Mouse (Mus musculus): Measurements from ENCODE around the gene Tbc1d22b. TPM values are rescaled to one million over a fixed set of nuclear protein-coding genes. Genes with fewer than 3 reads are reported as not detected.
"Not testable (repeated sequence)": the region's sequence is repeated elsewhere in the genome, so short reads cannot be mapped to it uniquely, and the experiment has no call there.

Gene Tbc1d22b
- total RNA-seq (2021), result 10 to 100 TPM; 44.1 to 47.0 TPM
- long read RNA-seq, experiment 1, transcript Tbc1d22b-201 (13 exons, 3,595 nt), result major isoform, 29 of 52 reads
- long read RNA-seq, experiment 1, partial matches to known transcripts, result 15 of 52 reads
- long read RNA-seq, experiment 1, other reads (novel, unspliced or antisense), result 8 of 52 reads
- long read RNA-seq, experiment 2, transcript Tbc1d22b-201 (13 exons, 3,595 nt), result major isoform, 18 of 26 reads
- long read RNA-seq, experiment 2, partial matches to known transcripts, result 3 of 26 reads
- long read RNA-seq, experiment 2, other reads (novel, unspliced or antisense), result 4 of 26 reads

DNA sequence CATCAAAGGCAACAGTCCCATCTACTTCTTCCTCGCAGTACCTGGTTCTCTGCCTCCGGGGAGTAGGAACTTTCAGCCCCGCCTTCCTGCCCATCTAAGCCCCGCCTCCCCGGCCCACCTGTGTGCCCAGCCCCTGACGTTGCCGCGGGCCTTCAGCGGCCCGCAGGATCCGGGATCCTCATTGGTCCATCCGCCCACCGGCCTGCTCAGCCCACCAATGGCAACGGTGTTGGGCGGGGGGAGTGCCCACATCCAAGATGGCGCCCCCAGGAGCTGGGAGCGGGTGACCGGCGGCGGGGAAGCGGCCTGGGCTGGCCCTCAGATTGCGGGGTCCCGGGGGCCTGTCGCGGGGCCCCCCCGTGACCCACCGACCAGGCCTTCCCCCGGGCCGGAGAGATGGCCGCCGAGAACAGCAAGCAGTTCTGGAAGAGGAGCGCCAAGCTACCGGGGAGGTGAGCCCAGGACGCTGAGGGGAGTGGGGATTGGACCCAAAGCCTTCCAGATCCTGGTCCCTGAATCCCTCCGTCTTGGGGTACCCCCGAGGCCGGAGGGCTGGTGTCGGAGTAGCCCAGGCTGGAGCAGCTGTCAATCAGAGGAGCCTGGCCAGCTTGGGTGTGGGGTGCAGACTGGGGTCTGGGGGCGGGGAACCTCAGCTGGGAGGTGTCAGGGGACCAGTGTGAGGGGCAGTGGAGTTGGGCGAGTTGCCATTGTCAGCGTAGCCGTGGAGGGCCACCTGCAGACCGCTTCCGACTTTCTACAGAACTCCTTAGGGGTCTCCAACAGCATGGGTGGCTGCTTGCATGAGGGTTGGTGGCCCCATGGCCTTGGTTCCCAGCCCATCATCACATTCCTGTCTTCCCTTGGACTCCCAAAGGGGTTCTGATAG, at the start of gene Tbc1d22b, which contains the start of gene Gm17657:
Gene Tbc1d22b, plus strand, starts transcription at position 243 of the 886 bp plus-strand sequence.
Gene Gm17657, minus strand, starts transcription at position 96 of the 886 bp plus-strand sequence.
- peak; percentile 93 to 95 for DNase-seq (ENCODE audit: low spot score in 2 of 2)
- intact Hi-C loops (cut with DNase I), result no loop called here

DNA sequence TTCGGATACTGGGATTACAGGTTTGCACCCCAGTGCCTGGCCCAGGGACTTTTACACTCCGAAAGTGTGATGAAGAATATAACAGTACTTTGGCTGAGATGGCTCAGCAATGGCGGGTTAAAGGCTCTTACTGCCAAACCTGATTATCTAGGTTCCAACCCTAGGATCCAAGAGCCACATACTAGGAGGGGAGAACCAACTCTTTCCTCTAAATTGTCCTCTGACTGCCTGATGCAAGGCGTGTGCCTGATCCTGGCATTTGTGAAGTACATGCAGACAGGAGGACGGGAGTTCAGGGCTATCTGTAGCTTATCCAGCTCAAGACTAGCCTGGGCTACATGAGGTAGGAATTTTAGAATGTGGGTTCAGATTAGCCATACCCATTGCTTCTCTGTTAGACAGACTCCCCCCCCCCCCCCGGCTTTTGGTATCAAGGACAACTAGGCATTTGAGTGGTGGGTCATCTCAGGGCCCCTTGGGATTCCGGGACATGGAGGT, 49.3 kb upstream of the Tbc1d22b start:
- intact Hi-C loops (cut with DNase I), result no loop called here
- DNase-seq (ENCODE audit: low spot score in 2 of 2), result no peak

DNA sequence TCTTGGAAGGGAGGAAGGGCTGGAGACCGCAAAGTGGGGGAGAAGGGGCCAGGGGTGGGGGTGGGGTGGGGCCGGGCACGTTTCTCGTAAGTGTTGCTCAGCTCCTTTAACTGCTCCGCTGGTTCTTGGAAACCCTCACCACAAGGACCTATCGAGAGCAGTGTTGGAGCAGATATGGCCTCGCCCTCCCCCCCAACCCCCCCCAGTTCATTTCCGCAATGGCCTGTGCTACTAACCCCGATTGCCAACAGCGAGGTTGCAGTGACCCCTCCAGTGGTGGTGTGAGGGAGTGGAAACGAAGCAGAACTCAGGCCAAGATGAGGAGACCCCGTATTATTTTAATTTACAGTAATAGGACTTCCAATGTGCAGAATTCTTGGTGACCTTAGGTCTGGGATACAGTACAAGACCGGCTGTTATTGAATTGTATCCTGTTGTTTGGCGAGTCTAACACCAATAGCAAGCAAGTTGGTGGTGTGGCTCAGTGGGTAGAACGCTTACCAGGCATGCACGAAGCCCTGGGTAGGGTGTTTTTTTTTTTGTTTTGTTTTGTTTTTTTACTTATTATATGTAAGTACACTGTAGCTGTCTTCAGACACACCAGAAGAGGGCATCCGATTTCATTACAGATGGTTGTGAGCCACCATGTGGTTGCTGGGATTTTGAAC, 48.6 kb upstream of the Tbc1d22b start:
- no peak for DNase-seq (ENCODE audit: low spot score in 2 of 2)
- intact Hi-C loops (cut with DNase I), result no loop called here

DNA sequence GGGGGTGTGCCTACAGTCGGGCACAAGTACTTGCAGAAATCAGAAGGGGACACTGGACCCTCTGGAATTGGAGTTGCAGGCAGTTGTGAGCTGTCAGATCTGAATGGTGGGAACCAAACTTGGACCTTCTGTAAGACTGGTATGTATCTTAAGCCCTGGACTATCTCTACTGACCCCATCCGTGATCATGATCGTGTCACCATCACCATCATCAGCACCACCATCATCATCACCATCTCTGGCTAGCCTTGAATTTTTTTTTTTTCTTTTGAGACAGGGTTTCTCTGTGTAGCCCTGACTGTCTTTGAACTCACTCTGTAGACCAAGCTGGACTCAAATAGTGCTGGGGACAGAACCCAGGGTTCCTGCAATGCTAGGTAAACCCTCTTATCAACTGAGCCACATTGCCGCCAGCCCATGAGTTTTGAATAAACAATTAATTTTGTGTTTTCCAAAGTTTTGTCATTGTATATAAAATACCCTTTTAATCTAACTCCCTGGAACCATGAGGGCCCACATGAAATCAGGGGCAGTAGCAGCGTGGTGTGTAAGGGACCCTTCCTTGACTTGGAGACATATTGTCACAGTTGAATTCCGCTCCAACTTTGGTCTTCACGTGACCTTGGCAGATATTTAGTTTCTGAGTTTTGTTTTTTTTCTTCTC, 47.4 kb upstream of the Tbc1d22b start:
- intact Hi-C loops (cut with DNase I), result no loop called here
- DNase-seq (ENCODE audit: low spot score in 2 of 2), result no peak

DNA sequence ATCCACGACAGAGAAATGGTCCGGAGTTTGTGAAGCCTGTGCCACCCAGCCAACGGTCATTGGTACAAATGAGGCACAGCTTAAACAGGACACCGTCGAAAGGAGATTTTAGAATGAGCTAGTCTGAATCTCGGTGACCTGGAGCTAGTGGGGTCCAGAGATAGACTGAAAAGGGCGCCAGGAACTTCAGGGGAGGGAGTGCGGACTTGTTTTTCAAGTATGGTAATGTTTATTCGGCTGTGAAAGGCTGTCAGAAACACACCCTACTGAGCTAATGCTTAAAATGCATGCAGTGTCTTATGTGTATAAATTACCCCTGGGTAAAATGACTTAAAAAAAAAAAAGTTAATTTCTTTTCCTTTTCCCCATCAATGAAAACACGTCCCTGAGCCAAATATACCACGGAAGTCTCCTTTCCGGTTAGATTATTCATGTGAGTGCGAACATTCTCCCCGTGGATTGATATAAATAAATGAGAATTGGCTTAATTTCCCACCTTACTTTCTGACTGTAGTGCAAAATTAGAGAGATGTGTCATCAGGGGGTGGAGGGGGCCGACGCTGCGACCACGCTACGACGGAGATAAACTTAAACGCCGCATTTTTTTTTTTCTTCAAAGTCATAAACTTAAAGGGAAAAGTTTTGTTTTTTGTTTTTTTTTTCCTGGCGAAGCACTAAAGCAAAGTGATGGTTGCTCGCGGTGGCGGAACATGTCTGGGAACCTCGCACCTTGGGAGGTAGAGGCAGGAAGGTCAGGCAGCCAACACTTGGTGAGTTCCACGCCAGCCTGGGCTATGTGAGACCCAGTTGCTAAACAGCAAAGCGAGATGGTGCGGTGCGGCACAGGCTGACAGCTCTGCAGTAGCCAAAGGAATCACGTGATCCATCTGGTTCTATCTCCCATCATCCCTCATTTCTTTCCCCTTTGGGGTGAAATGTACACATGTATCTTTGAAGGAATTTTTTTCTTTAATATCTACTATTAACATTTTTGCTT, 46.6 kb upstream of the Tbc1d22b start:
- no peak for DNase-seq (ENCODE audit: low spot score in 2 of 2)
- intact Hi-C loops (cut with DNase I), result no loop called here

DNA sequence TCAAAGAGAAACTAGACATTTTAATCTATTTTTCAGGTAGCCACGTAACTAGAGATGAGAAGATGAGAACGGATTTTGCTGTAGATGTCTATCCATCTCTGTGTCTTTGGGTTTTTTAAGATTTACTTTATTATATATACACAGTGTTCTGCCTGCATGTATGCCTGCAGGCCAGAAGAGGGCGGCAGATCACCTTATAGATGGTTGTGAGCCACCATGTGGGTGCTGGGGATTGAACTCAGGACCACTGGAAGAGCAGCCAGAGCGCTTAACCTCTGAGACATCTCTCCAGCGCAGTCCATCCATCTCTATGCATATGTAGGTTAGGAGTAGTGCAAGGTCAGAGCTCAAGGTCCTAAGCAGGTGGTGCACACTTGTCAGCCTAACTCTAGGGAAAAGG, 45.9 kb upstream of the Tbc1d22b start:
- intact Hi-C loops (cut with DNase I), result no loop called here

DNA sequence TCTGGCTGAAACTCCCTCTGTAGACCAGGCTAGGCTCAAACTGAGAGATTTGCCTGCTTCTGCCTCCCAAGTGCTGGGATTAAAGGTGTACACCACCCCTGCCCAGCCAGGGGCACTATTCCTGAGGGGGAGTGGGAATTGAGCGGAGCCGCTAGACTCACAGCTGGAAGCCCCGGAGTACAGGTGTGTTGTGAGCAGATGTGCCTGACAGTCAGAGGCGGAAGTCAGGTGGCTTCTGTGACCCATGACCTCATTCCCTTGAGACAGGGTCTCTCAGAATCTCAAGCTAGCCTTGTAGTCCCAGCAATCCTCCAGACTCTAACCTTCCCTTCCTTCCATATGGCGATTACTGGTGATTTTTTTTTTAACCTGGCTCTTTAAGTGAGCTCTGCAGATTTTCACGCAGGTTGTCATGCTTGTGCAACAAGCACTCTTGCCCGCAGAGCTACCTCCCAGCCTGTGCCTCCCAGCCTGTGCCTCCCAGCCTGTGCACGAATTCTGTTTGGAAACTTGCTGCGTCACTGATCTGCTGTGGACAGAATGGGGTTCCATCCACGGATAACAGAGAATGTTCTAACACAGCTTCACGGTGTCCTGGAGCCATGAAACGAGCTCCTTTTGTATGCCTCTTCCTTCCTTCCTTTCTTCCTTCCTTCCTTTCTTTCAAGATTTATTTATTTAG, 40.5 kb upstream of the Tbc1d22b start:
- DNase-seq (ENCODE audit: low spot score in 2 of 2), result no peak
- intact Hi-C loops (cut with DNase I), result no loop called here

More for the DNA sequence above, 45.9 kb upstream of the Tbc1d22b start:
- no peak for DNase-seq (ENCODE audit: low spot score in 2 of 2)

DNA sequence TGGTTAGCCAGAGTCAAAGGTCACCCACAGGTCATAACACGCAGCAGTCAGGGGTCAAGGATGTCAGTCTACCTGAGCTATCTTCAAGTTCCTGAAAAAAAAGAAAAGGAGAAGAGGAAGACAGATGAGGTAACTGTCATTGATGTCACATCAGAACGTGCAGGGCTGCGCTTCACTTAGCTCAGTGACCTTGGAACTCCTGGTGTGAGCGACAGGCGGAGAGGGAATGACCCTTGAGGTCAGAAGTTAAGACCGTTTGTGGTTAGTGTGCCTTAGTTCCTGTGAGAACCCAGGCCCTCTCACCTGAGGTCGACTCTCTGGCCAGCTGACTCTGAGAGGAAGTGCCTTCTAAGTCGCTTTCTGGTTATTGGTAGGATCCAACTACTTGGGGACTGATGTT, 38.9 kb upstream of the Tbc1d22b start:
- no peak for DNase-seq (ENCODE audit: low spot score in 2 of 2)
- intact Hi-C loops (cut with DNase I), result loop anchor here (5.0 kb wide), 2 partner anchors 128 to 248 kb away; partner anchors contain the start of gene Ppil1

DNA sequence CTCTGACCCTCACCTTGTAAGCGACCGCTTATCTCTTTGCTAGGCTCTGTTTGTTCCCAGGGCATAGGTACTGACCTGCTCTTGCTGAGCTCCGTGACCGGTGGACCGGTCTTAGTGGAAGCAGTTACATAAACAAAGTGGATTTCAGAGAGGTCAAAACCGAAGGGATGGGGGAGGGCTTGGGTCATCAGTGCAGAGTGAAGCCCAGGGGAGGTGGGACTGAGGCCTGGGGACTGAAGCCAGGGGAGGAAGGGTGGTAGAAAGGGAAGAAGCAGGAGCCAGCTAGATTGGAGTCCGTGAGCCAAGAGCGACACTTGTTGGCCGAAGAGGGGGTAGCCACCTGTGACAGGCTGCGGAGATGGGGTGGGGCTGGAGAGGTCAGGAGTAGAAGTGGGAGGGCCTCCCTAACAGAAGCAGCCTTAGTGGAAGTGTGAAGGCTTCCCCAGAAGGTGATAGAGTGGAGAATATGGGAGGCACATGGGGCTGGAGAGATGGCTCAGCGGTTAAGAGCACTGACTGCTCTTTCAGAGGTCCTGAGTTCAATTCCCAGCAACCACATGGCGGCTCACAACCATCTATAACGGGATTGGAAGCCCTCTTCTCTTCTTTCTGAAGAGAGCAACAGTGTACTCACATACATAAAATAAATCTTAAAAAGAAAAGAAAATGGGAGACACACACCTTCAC, 36.4 kb upstream of the Tbc1d22b start:
- peak in 1 of 2 experiments; percentile 31 for DNase-seq (ENCODE audit: low spot score in 2 of 2)
- intact Hi-C loops (cut with DNase I), result loop anchor here (5.0 kb wide), 2 partner anchors 131 to 251 kb away; partner anchors contain the start of gene Ppil1

DNA sequence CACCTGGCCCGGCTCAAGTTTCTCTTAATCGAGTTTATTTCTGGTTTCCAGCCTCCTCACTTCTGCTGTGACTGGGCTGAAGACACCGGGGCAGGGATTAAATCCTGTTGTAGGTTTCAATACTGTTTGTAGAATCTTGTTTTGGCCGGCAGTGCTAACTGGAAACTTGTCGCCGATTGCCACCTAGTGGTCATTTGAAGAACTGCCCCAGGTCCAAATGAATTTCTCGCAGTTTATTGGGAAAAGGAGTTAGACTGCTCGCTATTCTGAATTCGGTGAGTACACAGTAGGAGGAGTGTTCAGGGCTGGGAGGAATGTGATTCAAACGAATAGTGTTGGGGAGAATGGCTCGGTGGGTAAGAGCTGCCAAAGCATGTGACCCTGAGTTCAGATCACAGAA, 35.1 kb upstream of the Tbc1d22b start:
- intact Hi-C loops (cut with DNase I), result loop anchor here (1.0 to 5.0 kb wide), 3 partner anchors 117 to 252 kb away; partner anchors contain the start of gene Ppil1

DNA sequence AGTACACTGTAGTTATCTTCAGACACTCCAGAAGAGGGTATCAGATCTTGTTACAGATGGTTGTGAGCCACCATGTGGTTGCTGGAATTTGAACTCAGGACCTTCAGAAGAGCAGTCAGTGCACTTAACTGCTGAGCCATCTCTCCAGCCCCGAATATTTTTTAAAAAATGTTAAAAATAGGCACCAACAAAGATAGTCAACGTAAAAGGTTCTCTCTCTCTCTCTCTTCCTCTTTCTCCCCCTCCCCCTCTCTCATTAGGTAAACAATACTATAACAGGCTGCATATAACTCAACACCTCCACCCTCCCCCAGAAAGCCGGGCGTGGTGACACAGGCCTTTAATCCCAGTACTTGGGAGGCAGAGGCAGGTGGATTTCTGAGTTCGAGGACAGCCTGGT, 30.9 kb upstream of the Tbc1d22b start:
- DNase-seq (ENCODE audit: low spot score in 2 of 2); intact Hi-C loops (cut with DNase I): not testable (repeated sequence)

More for the DNA sequence above, 35.1 kb upstream of the Tbc1d22b start:
- peak; percentile 86 to 89 for DNase-seq (ENCODE audit: low spot score in 2 of 2)

DNA sequence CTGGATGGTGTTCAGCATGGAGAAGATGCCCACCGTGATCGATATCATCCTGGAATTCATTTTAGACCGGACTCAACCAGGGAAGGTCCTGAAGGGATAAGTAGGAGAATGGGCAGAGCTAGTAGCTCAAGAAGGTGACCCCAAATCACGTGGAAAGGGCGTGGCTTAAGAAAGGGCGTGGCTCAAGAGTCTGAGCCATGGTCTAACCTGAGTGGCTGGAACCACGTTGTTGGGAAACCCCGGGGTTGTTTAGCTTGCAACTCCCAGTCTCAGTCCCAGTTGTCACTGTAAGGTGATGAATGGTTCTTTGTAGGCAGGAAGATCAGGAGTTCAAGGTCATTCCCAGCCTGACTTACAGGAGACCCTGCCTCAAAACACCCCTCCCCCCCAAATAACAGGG, 29.9 kb upstream of the Tbc1d22b start:
- intact Hi-C loops (cut with DNase I), result no loop called here
- DNase-seq (ENCODE audit: low spot score in 2 of 2), result no peak

DNA sequence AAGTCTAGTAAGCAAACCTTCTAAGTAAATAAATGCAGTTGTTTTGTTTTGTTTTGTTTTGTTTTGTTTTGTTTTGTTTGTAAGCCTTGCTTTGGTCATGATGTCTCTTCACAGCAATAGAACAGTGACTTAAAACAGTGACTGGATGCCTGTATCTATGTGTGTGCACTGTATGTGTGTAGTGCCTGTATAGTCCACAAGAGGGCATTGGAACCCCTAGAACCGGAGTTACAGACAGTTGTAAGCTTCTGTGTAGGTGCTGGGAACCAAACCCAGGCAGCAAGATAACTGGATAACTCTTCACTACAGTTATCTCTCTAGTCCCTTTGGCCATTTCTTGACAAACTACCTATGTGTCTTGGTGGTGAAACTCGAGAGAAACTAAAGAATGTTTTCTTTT, 24.0 kb upstream of the Tbc1d22b start:
- no peak for DNase-seq (ENCODE audit: low spot score in 2 of 2)
- intact Hi-C loops (cut with DNase I), result no loop called here

DNA sequence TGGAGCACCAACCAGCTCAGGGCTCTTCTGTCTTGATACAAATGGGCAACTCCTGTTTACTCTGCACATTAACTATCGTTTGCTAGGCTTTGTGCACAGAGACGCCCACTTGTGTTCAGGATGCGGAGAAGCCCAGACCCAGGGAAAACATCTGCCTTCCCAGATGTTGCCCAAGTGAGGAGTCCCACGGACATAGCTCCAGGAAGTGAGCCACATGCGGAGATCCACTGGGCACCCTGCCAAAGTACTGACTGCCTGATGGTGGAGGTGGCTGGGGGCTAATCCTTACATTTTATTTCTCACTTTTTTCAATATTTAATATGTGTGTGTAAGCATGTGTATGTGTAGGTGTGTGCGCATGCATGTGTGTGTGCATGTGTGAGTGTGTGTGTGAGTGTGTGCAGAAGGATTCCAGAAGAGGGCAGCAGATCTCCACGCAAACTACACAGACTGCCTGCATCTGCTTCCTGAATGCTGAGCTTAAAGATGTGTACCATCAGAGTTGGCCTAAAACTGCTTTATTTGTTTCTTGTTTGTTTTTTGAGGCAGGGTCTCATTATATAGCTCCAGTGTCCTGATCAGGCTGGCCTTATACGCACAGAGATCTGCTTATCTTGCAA, 20.9 kb upstream of the Tbc1d22b start:
- intact Hi-C loops (cut with DNase I), result no loop called here
- DNase-seq (ENCODE audit: low spot score in 2 of 2), result peak in 1 of 2 experiments; percentile 15

DNA sequence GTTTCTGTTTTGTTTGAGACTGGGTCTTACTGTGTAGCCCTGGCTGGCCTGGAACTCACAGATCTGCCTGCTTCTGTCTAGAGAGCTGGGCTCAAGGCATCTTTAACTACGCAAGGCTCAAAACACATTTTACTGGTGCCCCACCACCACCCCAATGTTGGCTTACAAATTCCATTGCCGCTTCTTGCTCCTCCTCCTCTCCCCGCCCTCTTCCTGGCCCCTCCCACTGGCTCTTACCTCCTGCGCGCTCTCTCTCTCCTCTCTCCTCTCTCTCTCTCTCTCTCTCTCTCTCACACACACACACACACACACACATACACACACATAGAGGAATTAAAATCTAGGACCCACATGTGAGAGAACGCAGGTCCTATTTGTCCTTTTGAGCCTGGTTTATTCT, 19.1 kb upstream of the Tbc1d22b start:
- DNase-seq (ENCODE audit: low spot score in 2 of 2), result no peak
- intact Hi-C loops (cut with DNase I), result no loop called here

DNA sequence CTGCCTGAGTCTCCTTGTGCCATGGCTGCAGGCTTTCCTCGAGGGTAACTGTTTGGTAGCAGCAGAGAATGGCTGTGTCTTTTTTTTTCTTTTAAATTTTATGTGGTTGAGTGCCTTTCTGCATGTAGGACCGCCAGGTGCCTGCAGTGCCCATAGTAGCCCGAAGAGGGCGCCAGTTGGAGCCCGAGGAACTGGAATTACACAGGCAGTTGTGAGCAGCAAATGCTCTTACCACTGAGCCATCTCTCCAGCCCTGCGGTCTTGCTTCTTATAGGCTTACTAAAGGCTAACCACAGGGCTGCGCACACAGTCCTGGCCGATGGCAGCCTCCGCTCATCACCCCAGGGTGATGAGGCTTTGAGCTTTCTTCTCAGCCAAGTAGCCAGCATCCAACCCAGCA, 18.3 kb upstream of the Tbc1d22b start:
- intact Hi-C loops (cut with DNase I), result no loop called here
- no peak for DNase-seq (ENCODE audit: low spot score in 2 of 2)

Measured in left cerebral cortex, postnatal 14 days (tissue).